Mouse (Mus musculus) left cerebral cortex, adult 18-20 months (tissue): ENCODE results near the gene Ttc5. TPM values are rescaled to one million over a fixed set of nuclear protein-coding genes. Genes with fewer than 3 reads are reported as not detected.
"Not testable (repeated sequence)": the region's sequence is repeated elsewhere in the genome, so short reads cannot be mapped to it uniquely, and the experiment has no call there.

Experiments
- DNase-seq, 2 experiments: peaks; one replicate each; pipeline ENCODE4 v3.0.0; 2021 to 2022; ENCODE audit warnings: low spot score in 2 of 2, mixed read lengths in 1 of 2
- long read RNA-seq, 2 experiments: library from polyadenylated mRNA; stranded (forward); transcript quantifications; one replicate each; pipeline ENCODE4 v2.0.0; 2021
- total RNA-seq, 2 experiments: library from RNA; stranded (reverse); gene quantifications; 2 replicates each; pipeline ENCODE4 v1.2.3; 2021

The Ttc5 gene
- 10 to 100 TPM; 53.4 to 55.6 TPM for total RNA-seq
- long read RNA-seq, experiment 1, transcript Ttc5-202 (4 exons, 2,366 nt) = minor isoform, 9 of 112 reads
- long read RNA-seq, experiment 1, transcript Ttc5-201 (10 exons, 1,842 nt) = major isoform, 85 of 112 reads
- long read RNA-seq, experiment 1, partial matches to known transcripts = 5 of 112 reads
- long read RNA-seq, experiment 1, other reads (novel, unspliced or antisense) = 10 of 112 reads
- long read RNA-seq, experiment 2, transcript Ttc5-201 (10 exons, 1,842 nt) = major isoform, 62 of 86 reads
- long read RNA-seq, experiment 2, transcript Ttc5-202 (4 exons, 2,366 nt) = minor isoform, 9 of 86 reads
- long read RNA-seq, experiment 2, partial matches to known transcripts = 4 of 86 reads
- long read RNA-seq, experiment 2, other reads (novel, unspliced or antisense) = 11 of 86 reads

- peak; percentile 88 to 92 for DNase-seq
Observed at GRCm38 (mm10) chr14:50785251-50785637, at the start of gene Ttc5. Gene Ttc5 (minus strand): TSS chr14:50785519.

- DNase-seq = no peak
Observed at GRCm38 (mm10) chr14:50834435-50834834, 49.1 kb upstream of the Ttc5 start.

GRCm38 (mm10) chr14:50833964-50834363 is 48.6 kb upstream of the Ttc5 start:
- DNase-seq = no peak

GRCm38 (mm10) chr14:50829878-50830277 is 44.6 kb upstream of the Ttc5 start:
- DNase-seq = no peak

GRCm38 (mm10) chr14:50826579-50826978 is 41.3 kb upstream of the Ttc5 start:
- peak in 1 of 2 experiments; percentile 11 for DNase-seq

- DNase-seq = no peak
Observed at GRCm38 (mm10) chr14:50824219-50824618, 38.9 kb upstream of the Ttc5 start.

- no peak for DNase-seq
Observed at GRCm38 (mm10) chr14:50823240-50823639, 37.9 kb upstream of the Ttc5 start.

- DNase-seq = no peak
Observed at GRCm38 (mm10) chr14:50813060-50813459, 27.7 kb upstream of the Ttc5 start.

- DNase-seq = peak; percentile 98
Observed at GRCm38 (mm10) chr14:50807487-50808072, 22.3 kb upstream of the Ttc5 start, which contains the start of the genes Ccnb1ip1 and Parp2. Gene Ccnb1ip1 (minus strand): TSS chr14:50807732. Gene Parp2 (plus strand): TSS chr14:50807841.

- not testable (repeated sequence) for DNase-seq
Observed at GRCm38 (mm10) chr14:50806469-50806868, 21.1 kb upstream of the Ttc5 start.

GRCm38 (mm10) chr14:50804683-50805082 is 19.4 kb upstream of the Ttc5 start:
- DNase-seq = no peak

- DNase-seq = no peak
Observed at GRCm38 (mm10) chr14:50802843-50803562, 17.7 kb upstream of the Ttc5 start.

- DNase-seq = no peak
Observed at GRCm38 (mm10) chr14:50802441-50802840, 17.1 kb upstream of the Ttc5 start.

- peak; percentile 24 to 27 for DNase-seq
Observed at GRCm38 (mm10) chr14:50799502-50800259, 14.4 kb upstream of the Ttc5 start.

- DNase-seq = no peak
Observed at GRCm38 (mm10) chr14:50798512-50798911, 13.2 kb upstream of the Ttc5 start.

- no peak for DNase-seq
Observed at GRCm38 (mm10) chr14:50796464-50796863, 11.1 kb upstream of the Ttc5 start.

- DNase-seq = no peak
Observed at GRCm38 (mm10) chr14:50795965-50796364, 10.6 kb upstream of the Ttc5 start.

- no peak for DNase-seq
Observed at GRCm38 (mm10) chr14:50795261-50795935, 10.1 kb upstream of the Ttc5 start.

- no peak for DNase-seq
Observed at GRCm38 (mm10) chr14:50788157-50788556, 2.8 kb upstream of the Ttc5 start.
